Mouse (Mus musculus) liver, adult 2 months (tissue): ENCODE measurements around the gene P4ha1. TPM values are rescaled to one million over a fixed set of nuclear protein-coding genes. Genes with fewer than 3 reads are reported as not detected.
A peak's percentile ranks its signal among the peaks of the same experiment; 100 is the strongest.

ENCODE experiments used
- DNase-seq: peaks from one replicate; pipeline ENCODE4 v3.0.0-alpha.2; 2011; ENCODE audit warnings: low read depth, low spot score; ENCODE audit errors: extremely low read depth
- H3K27ac ChIP-seq: fragments of 200-500 bp; replicated peaks from 2 replicates; pipeline ENCODE4 v1.5.1; 2012; ENCODE audit warnings: low read depth, mild to moderate bottlenecking, control low read depth, inconsistent platforms, low read length; ENCODE audit not compliant: insufficient read depth
- H3K27me3 ChIP-seq: fragments of 200-500 bp; 2 replicates; pipeline ENCODE4 v1.6.1; 2012; ENCODE audit warnings: mild to moderate bottlenecking, moderate library complexity, low read length, inconsistent platforms; ENCODE audit not compliant: control insufficient read depth, insufficient read depth
- H3K36me3 ChIP-seq: fragments of 200-500 bp; 2 replicates; pipeline ENCODE4 v1.6.1; 2012; ENCODE audit warnings: low read length, inconsistent platforms; ENCODE audit not compliant: control insufficient read depth, insufficient read depth
- H3K4me1 ChIP-seq: fragments of 200-500 bp; 2 replicates; pipeline ENCODE4 v1.6.1; 2011; ENCODE audit warnings: low read length; ENCODE audit not compliant: control insufficient read depth, insufficient read depth
- H3K4me3 ChIP-seq: fragments of 200-500 bp; 2 replicates; pipeline ENCODE4 v1.5.1; 2011; ENCODE audit warnings: low read depth, mild to moderate bottlenecking, control low read depth, low read length, moderate library complexity; ENCODE audit not compliant: insufficient read depth
- H3K79me2 ChIP-seq: fragments of 200-500 bp; 2 replicates; pipeline ENCODE4 v1.6.1; 2012; ENCODE audit warnings: inconsistent platforms, mild to moderate bottlenecking, low read length, moderate library complexity; ENCODE audit not compliant: control insufficient read depth, insufficient read depth
- H3K9ac ChIP-seq: fragments of 200-500 bp; 2 replicates; pipeline ENCODE4 v1.6.1; 2012; ENCODE audit warnings: low read depth, mild to moderate bottlenecking, control low read depth, inconsistent platforms, low read length
- CTCF ChIP-seq: fragments of 200-500 bp; IDR thresholded peaks from 2 replicates; pipeline ENCODE4 v1.5.1; 2011; ENCODE audit warnings: low read depth, low read length, control low read depth
- POLR2A ChIP-seq: fragments of 200-500 bp; IDR thresholded peaks from 2 replicates; pipeline ENCODE4 v1.6.1; 2011; ENCODE audit warnings: low read length, control low read depth; ENCODE audit not compliant: insufficient read depth; ENCODE audit errors: extremely low read depth
- WGBS: fragments of 180-500 bp; shearing (Covaris S2); methylation state at CpG from one replicate; pipeline ENCODE4 v1.1.7; 2018; 5-methylcytosine and 5-hydroxymethylcytosine counted together
- polyA plus RNA-seq: library from polyadenylated mRNA; depleted of rRNA; stranded (reverse); fragments of >200 nt; gene quantifications from 2 replicates; pipeline ENCODE4 v1.2.3, GENCODE M21; 2012
- total RNA-seq: library from RNA; depleted of rRNA; stranded (reverse); fragments of >200 nt; gene quantifications from 2 replicates; pipeline ENCODE4 v1.2.3, GENCODE M21; 2014

The P4ha1 gene
- total and polyA plus RNA-seq, 2 experiments: 4.7 to 6.4 TPM

DNA sequence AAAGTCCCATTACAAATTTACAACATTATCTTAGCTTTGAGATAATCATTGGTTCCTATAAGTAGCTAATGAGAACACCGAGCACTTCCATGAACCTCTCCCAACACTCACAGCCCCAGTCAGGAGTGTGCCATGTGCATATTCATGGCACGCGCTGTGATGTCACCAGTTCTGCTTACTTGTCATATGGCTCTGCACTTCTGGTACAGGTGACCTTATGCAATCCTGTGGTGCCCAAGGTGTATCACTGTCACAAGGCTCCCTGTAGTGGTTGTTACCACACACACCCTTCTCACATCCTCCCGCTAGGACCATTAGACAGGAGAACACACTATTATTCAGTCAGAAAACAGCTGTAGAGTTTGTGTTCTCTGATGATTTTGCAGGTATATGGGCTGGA lies 43.6 kb downstream of the P4ha1 start:
- Histone ChIP-seq H3K9ac (no peak overlapping the region), H3K79me2 (no peaks in the 10 kb centered on the region), H3K36me3 (peaks cover 74% of the 10 kb centered on the region), H3K27me3 (no peaks in the 10 kb centered on the region), H3K4me1 (no peaks in the 10 kb centered on the region), H3K4me3 (no peak overlapping the region), H3K27ac (no peak overlapping the region)
- WGBS: 95% methylated on average over 4 of the region's 4 CpGs
- no peak for DNase-seq
- TF ChIP-seq CTCF (no peak), POLR2A (no peak)

DNA sequence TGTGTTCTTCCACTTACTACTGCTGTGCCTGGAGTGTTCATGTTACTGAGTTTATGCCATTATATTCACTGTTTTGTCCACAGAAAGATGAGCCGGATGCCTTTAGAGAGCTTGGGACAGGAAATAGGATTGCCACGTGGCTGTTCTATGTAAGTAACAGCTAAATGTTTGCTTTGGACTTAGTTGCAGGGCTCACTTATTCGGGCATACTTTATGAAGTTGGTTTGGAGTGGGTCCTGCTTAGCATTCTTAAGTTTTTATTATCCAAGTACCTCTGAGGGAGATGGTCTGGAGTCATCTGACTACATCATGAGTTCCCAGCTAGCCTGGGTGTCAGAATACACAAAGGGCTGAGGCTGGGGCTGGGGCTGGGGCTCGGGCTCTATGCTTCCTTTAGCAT lies 44.1 kb downstream of the P4ha1 start:
- Histone ChIP-seq H3K4me3 (no peak overlapping the region), H3K9ac (no peak overlapping the region), H3K27me3 (no peaks in the 10 kb centered on the region), H3K36me3 (peaks cover 73% of the 10 kb centered on the region), H3K4me1 (no peaks in the 10 kb centered on the region), H3K27ac (no peak overlapping the region), H3K79me2 (no peaks in the 10 kb centered on the region)
- TF ChIP-seq POLR2A: no peak
- no peak for TF ChIP-seq CTCF
- no peak for DNase-seq
- 61% methylated on average over 4 of the region's 4 CpGs for WGBS

DNA sequence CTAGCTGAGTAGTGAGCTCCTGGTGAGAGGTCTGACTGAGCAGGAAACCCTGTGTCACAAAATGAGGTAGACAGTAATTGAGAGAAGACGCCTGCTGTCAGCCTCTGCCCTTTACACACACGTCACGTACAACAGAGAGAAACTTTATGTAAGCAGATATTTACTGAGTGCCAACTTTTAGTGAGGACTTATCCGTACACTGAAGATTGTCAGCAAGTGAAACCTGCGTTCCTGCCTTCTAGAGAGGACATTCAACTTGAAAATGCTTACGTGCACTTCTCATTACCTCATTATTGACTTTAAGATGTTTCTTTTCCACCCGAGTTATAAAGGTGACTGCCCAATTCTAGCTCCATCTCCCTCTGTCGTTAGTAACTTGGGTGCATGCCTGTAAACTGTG lies 45.6 kb downstream of the P4ha1 start:
- Histone ChIP-seq H3K79me2 (no peaks in the 10 kb centered on the region), H3K4me3 (no peak overlapping the region), H3K9ac (no peak overlapping the region), H3K36me3 (peaks cover 72% of the 10 kb centered on the region), H3K27ac (no peak overlapping the region), H3K27me3 (no peaks in the 10 kb centered on the region), H3K4me1 (no peaks in the 10 kb centered on the region)
- no peak for DNase-seq
- TF ChIP-seq POLR2A: no peak
- no peak for TF ChIP-seq CTCF
- 89% methylated on average over 8 of the region's 8 CpGs for WGBS

DNA sequence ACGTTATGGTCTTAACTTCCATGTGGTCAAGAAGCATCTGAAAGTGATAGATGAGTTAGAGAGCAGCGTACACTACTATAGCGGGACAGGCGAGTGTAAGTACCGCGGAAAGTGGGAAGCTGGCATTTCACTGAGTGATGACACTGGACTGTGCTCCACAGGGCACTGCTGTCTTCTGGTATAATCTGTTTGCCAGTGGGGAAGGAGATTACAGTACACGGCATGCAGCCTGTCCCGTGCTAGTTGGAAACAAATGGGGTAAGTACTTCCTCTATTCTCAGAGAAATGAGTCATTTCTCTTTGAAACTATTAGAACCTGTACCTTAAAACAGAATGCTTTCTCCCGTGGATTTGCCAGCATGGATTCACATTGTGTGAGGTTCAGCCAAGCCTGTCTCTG lies 46.3 kb downstream of the P4ha1 start:
- DNase-seq: no peak
- Histone ChIP-seq H3K9ac (no peak overlapping the region), H3K27me3 (no peaks in the 10 kb centered on the region), H3K4me1 (no peaks in the 10 kb centered on the region), H3K4me3 (no peak overlapping the region), H3K36me3 (peaks cover 73% of the 10 kb centered on the region), H3K79me2 (no peaks in the 10 kb centered on the region), H3K27ac (no peak overlapping the region)
- TF ChIP-seq CTCF: no peak
- no peak for TF ChIP-seq POLR2A
- 90% methylated on average over 9 of the region's 9 CpGs for WGBS

DNA sequence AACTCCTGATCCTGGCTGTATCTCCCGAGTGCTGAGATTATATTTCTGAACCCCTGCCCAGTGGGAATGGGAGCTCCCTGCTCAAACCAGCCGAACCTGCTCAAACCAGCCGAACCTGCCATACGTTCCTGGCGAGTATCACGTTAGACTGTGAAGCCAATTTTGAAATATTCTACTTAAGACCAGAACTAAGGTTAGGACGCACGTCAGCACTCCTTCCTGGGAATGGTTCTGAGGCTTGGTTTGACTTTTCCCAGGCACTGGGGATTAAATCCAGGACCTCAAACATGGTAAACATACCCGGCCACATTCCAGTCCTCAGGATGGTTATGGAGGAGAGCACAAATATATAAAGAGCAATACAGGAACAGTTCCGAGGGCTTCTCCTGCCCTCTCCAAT lies 54.8 kb downstream of the P4ha1 start:
- Histone ChIP-seq H3K27me3 (no peaks in the 10 kb centered on the region), H3K4me1 (no peaks in the 10 kb centered on the region), H3K4me3 (no peak overlapping the region), H3K27ac (no peak overlapping the region), H3K79me2 (no peaks in the 10 kb centered on the region), H3K9ac (no peak overlapping the region), H3K36me3 (peaks cover 14% of the 10 kb centered on the region)
- no peak for DNase-seq
- TF ChIP-seq POLR2A (no peak), CTCF (no peak)
- 88% methylated on average over 10 of the region's 10 CpGs for WGBS

DNA sequence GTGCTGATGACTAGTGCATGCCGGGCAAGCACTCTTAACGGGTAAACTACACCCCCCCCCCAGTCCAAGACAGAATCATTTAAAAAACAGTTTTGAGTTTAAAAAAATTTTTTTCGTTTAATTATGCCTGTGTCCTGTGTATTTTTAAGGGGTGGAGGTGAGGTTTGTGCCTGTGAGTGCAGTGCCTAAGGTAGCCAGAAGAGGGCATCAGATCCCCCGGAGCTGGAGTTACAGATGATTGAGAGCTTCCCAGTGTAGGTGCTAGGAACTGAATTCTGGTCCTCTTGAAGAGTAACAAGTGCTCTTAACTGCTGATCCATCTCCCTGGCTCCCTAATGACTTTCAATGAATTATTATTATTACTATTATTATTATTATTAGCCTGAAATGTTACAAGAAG lies 55.6 kb downstream of the P4ha1 start:
- H3K27me3 ChIP-seq: no peaks in the 10 kb centered on the region
- H3K9ac ChIP-seq: no peak overlapping the region
- H3K4me1 ChIP-seq: no peaks in the 10 kb centered on the region
- 97% methylated on average over 4 of the region's 4 CpGs for WGBS
- H3K4me3 ChIP-seq: no peak overlapping the region
- no peak for DNase-seq
- TF ChIP-seq POLR2A (no peak), CTCF (peak; percentile 19; the same call in 1 of the 2 replicates)
- no peaks in the 10 kb centered on the region for H3K79me2 ChIP-seq
- H3K36me3 ChIP-seq: peaks cover 9% of the 10 kb centered on the region
- H3K27ac ChIP-seq: no peak overlapping the region
